Mouse (Mus musculus) small intestine, adult 2 months (tissue): ENCODE measurements around the gene Hist1h4m.
"Not testable (repeated sequence)": the region's sequence is repeated elsewhere in the genome, so short reads cannot be mapped to it uniquely, and the experiment has no call there.

Experiments
- CTCF ChIP-seq: fragments of 200-500 bp; IDR thresholded peaks from 2 replicates; pipeline ENCODE4 v1.5.1; 2012; ENCODE audit warnings: low read depth, mild to moderate bottlenecking, control low read depth, inconsistent platforms, low read length, moderate library complexity, mixed read lengths; ENCODE audit not compliant: insufficient replicate concordance, insufficient read length; ENCODE audit errors: extremely low read depth
- POLR2A ChIP-seq: fragments of 200-500 bp; IDR thresholded peaks from 2 replicates; pipeline ENCODE4 v1.6.1; 2012; ENCODE audit warnings: low read depth, mild to moderate bottlenecking, control low read depth, inconsistent platforms, low read length, moderate library complexity

DNA sequence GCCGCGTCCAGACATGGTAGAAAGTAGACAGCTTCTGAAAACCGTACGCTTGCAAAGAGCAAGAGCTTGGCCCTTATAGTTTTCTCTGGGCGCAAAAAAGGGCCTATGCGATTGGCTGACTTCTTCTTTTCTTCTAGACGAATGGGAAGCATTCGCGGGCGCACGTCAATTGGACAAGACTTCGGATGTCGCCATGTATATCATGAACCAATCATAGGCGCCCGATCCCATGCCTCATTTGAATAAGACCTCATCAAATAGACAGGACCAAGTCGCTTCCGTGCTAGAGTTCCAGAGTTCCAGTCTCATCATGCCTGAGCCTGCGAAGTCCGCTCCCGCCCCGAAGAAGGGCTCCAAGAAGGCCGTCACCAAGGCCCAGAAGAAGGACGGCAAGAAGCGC, 21.9 kb downstream of the Hist1h4m start, which contains the start of the genes Hist1h2ap and Hist1h2br:
- TF ChIP-seq POLR2A, CTCF: not testable (repeated sequence)
